In the genomic region with DNA sequence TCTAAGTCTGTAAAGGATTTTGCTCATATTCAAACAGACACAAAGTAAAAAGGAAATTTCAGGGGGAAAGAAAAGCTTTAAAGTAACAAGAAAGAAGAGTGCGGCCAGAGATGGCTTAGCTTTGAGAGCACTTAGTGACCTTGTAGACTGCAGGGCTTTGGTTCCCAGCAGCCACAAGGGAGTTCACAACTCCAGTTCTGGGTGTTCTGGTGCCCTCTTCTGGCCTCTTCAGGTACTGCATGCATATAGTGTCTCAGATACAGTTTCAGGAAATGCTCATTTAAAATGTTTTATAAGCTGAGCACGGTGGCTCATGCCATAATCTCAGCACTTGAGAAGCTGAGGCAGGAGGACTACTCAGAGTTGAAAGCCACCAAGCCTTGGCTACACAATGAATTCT, we compare ENCODE assay signal across 11 mouse cellular contexts. TPM values are rescaled to one million over a fixed set of nuclear protein-coding genes. Genes with fewer than 3 reads are reported as not detected.
DNase-seq lines count a peak whose midpoint lies in the region; ATAC-seq lines count a peak whose summit lies in the region.
"Had no signal": no experiment of that assay in that cellular context is flagged by ENCODE, and none has a peak within 500 bp of the region (broad histone marks: within the 10 kb centered on the region; RNA-seq: fewer than 3 reads in every experiment).

No protein-coding gene starts in this region.

- no peak overlapping the region for H3K4me2 ChIP-seq in forebrain, embryonic 16.5 days (ENCODE audit: low read length)

- no peak overlapping the region for H3K27ac ChIP-seq in forebrain, embryonic 16.5 days (ENCODE audit: low read length)
- H3K27ac ChIP-seq: heart, embryonic 10.5 days had no signal

- no peaks in the 10 kb centered on the region for H3K4me1 ChIP-seq in forebrain, embryonic 16.5 days (replicated peaks; ENCODE audit: control insufficient read depth, insufficient read depth, low read length)
- H3K4me1 ChIP-seq: heart, embryonic 10.5 days had no signal

- 0 out of 2 replicates have a peak, but pooled peaks have one; percentile 43 for ATAC-seq in megakaryocyte, adult 5-6 weeks (ENCODE audit: poor library complexity, severe bottlenecking)
- no peak for ATAC-seq in frontal cortex, adult (ENCODE audit: low TSS enrichment)
- ATAC-seq in forebrain, embryonic 16.5 days = no peak

- no peaks in the 10 kb centered on the region for H3K27me3 ChIP-seq in forebrain, embryonic 16.5 days (replicated peaks; ENCODE audit: control insufficient read depth, insufficient read depth, low read length)

- intact Hi-C loops in gastrocnemius, postnatal 36 days (cut with DNase I) = no loop called here

- peak; percentile 17 for DNase-seq in kidney, adult 9 months
- DNase-seq in kidney, adult 11 months = no peak
- peak; percentile 19 for DNase-seq in CD4-positive helper T cell, adult 2 months (ENCODE audit: low read depth, low spot score)
- peak; percentile 42 for DNase-seq in NIH3T3 (ENCODE audit: low read depth)
- no peak for DNase-seq in gastrocnemius, postnatal 36 days
- DNase-seq: cerebellum, adult 11 months had no signal

- H3K36me3 ChIP-seq in forebrain, embryonic 16.5 days (ENCODE audit: control insufficient read depth, insufficient read depth) = no peaks in the 10 kb centered on the region

- no peak overlapping the region for H3K9ac ChIP-seq in forebrain, embryonic 16.5 days (replicated peaks; ENCODE audit: low read depth, low read length)

- 0 out of 2 replicates have a peak, but pooled peaks cover 2% of the 10 kb centered on the region for H3K9me3 ChIP-seq in forebrain, embryonic 16.5 days (ENCODE audit: control insufficient read depth, low read length)
- H3K9me3 ChIP-seq: heart, embryonic 10.5 days had no signal

- no peak overlapping the region for H3K4me3 ChIP-seq in forebrain, embryonic 16.5 days (replicated peaks; ENCODE audit: low read length)
- H3K4me3 ChIP-seq: heart, embryonic 10.5 days; myocyte had no signal

- WGBS in forebrain, embryonic 16.5 days = 94% methylated on average over 2 of the region's 2 CpGs

RNA-seq across cellular contexts. Expression of a gene that starts 55.4 kb away (rescaled TPM):
- 13.9 and 14.1 TPM in 2 replicates for total RNA-seq in megakaryocyte, adult 5-6 weeks (2015)
- 15.9 and 16.9 TPM in 2 replicates for total RNA-seq in megakaryocyte, adult 5-6 weeks (2017)
- total RNA-seq in gastrocnemius, postnatal 36 days (2021) = 1 to 10 TPM; 7.1 to 7.7 TPM
- polyA plus RNA-seq in forebrain, embryonic 16.5 days (2015; fragmentation: Nextera tagmentation; extraction: Ambion mirVana) = 3.6 and 6.0 TPM in 2 replicates

RNA-seq across cellular contexts. Expression of a gene that starts 59.7 kb away (rescaled TPM):
- 0.05 TPM in 1 of 2 replicates, not detected in the other for total RNA-seq in megakaryocyte, adult 5-6 weeks (2015)
- 0.11 TPM in 1 of 2 replicates, not detected in the other for total RNA-seq in megakaryocyte, adult 5-6 weeks (2017)
- total RNA-seq in gastrocnemius, postnatal 36 days (2021) = 100 to 1,000 TPM; 283 to 325 TPM
- 0.25 and 0.46 TPM in 2 replicates for polyA plus RNA-seq in forebrain, embryonic 16.5 days (2015; fragmentation: Nextera tagmentation; extraction: Ambion mirVana)

Comparison
In these comparisons a context has a peak if more than half of its experiments do, and no peak if none do; other contexts are left out.
1. DNase-seq: peak in kidney, adult 9 months (single experiment), CD4-positive helper T cell, adult 2 months (single experiment) and NIH3T3 (single experiment); none in kidney, adult 11 months (single experiment) and gastrocnemius, postnatal 36 days (0 of 2).
2. RNA of a gene that starts 59.7 kb away (total RNA-seq): 283 to 325 TPM in gastrocnemius, postnatal 36 days; 0.05 to 0.11 TPM in megakaryocyte, adult 5-6 weeks; every median in the first group is over 100 times any median in the second.